Mouse (Mus musculus) midbrain, embryonic 13.5 days (tissue): ENCODE data around the gene Defb18. TPM values are rescaled to one million over a fixed set of nuclear protein-coding genes. Genes with fewer than 3 reads are reported as not detected.
A peak's percentile ranks its signal among the peaks of the same experiment; 100 is the strongest.
"Not testable (repeated sequence)": the region's sequence is repeated elsewhere in the genome, so short reads cannot be mapped to it uniquely, and the experiment has no call there.

Source experiments
- ATAC-seq: fragments of 200-750 bp; cut with Nextera tagmentation; 2 replicates; pipeline ENCODE4 v1.8.0; 2017; ENCODE audit warnings: mild to moderate bottlenecking, moderate TSS enrichment, moderate library complexity
- H3K27ac ChIP-seq: fragments of 300-500 bp; sonication (generic); 2 replicates; pipeline ENCODE4 v1.5.1; 2015; ENCODE audit warnings: inconsistent platforms, mild to moderate bottlenecking, moderate library complexity
- H3K27me3 ChIP-seq: fragments of 300-500 bp; sonication (generic); 2 replicates; pipeline ENCODE4 v1.6.1; 2015; ENCODE audit warnings: mild to moderate bottlenecking, inconsistent platforms
- H3K36me3 ChIP-seq: fragments of 300-500 bp; sonication (generic); 2 replicates; pipeline ENCODE4 v1.6.1; 2015; ENCODE audit warnings: mild to moderate bottlenecking, inconsistent platforms
- H3K4me1 ChIP-seq: fragments of 300-500 bp; sonication (generic); replicated peaks from 2 replicates; pipeline ENCODE4 v1.6.1; 2015; ENCODE audit warnings: inconsistent platforms
- H3K4me2 ChIP-seq: fragments of 300-500 bp; sonication (generic); replicated peaks from 2 replicates; pipeline ENCODE4 v1.6.1; 2015; ENCODE audit warnings: moderate library complexity, mild to moderate bottlenecking, inconsistent platforms
- H3K4me3 ChIP-seq: fragments of 300-500 bp; sonication (generic); replicated peaks from 2 replicates; pipeline ENCODE4 v1.5.1; 2015; ENCODE audit warnings: mild to moderate bottlenecking, inconsistent platforms
- H3K9ac ChIP-seq: fragments of 300-500 bp; sonication (generic); replicated peaks from 2 replicates; pipeline ENCODE4 v1.6.1; 2015; ENCODE audit warnings: mild to moderate bottlenecking, inconsistent platforms
- H3K9me3 ChIP-seq: fragments of 300-500 bp; sonication (generic); 2 replicates; pipeline ENCODE4 v1.6.1; 2016; ENCODE audit warnings: mild to moderate bottlenecking, inconsistent platforms
- WGBS: fragments of 180-500 bp; shearing (Covaris S2); methylation state at CpG from one replicate; pipeline ENCODE4 v1.1.7; 2015; 5-methylcytosine and 5-hydroxymethylcytosine counted together
- polyA plus RNA-seq: library from polyadenylated mRNA; unstranded; fragments of >200 nt; fragmentation: Nextera tagmentation; extraction: Ambion mirVana; gene quantifications from 2 replicates; pipeline ENCODE4 v1.2.1, GENCODE M21; 2015

Defb18 gene
- not detected in 2 replicates for polyA plus RNA-seq

DNA sequence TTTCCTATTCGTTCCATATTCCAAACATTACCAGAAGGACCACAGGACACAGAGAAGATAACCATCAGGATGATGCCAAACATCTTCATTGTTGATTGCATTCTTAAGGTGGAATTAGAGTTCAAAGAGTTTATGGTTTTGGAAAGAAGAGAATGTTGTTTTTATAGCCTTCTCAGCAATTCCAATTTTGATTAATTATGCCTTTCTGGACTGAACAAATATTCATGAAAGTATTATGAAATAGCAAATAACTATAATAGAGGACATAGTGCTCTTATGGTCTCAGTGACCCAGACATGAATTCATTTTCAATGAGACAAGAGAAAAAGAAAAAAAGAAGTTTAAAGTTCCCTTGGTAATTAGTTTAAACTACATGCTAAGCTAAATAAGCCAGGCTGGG is at the start of gene Defb18:
Gene Defb18 (minus strand): TSS at position 101 of the 400 bp plus-strand sequence.
- ATAC-seq = no peak
- Histone ChIP-seq H3K27ac (no peak within 1 kb of the TSS), H3K9ac (no peak within 1 kb of the TSS), H3K4me1 (no peaks in the 10 kb centered on the region), H3K4me2 (no peak within 1 kb of the TSS), H3K9me3 (no peaks in the 10 kb centered on the region), H3K36me3 (no peaks in the 10 kb centered on the region), H3K4me3 (no peak within 1 kb of the TSS), H3K27me3 (no peaks in the 10 kb centered on the region)
- WGBS = 79% methylated on average over 1 of the region's 1 CpGs

- Histone ChIP-seq H3K9ac (no peak overlapping the region), H3K36me3 (no peaks in the 10 kb centered on the region), H3K27ac (no peak overlapping the region), H3K27me3 (no peaks in the 10 kb centered on the region), H3K4me2 (no peak overlapping the region), H3K4me3 (no peak overlapping the region), H3K9me3 (no peaks in the 10 kb centered on the region), H3K4me1 (no peaks in the 10 kb centered on the region)
- ATAC-seq = no peak
- 95% methylated on average over 4 of the region's 4 CpGs for WGBS
Observed at GRCm38 (mm10) chr1:18271095-18271494, 33.9 kb upstream of the Defb18 start.

DNA sequence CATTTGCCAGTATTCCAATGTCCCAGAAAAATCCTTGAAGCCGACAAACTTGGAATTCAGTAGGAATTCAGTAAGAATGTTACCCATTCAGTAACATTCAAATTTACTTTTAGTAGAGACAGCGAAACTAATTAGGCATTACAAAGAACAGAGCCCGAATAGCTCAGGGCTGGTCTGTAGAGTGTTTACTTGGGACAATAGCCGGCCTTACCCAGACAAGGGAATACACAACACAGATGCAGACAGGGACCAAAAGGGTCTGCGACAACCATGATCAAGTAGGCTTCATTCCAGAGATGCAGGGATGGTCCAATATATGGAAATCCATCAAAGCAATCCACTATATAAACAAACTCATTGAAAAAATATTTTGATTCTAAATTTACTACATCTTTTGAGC is 31.6 kb upstream of the Defb18 start:
- Histone ChIP-seq H3K9me3 (no peaks in the 10 kb centered on the region), H3K27ac (no peak overlapping the region), H3K4me1 (no peaks in the 10 kb centered on the region), H3K4me2 (no peak overlapping the region), H3K9ac (no peak overlapping the region), H3K4me3 (no peak overlapping the region), H3K27me3 (no peaks in the 10 kb centered on the region), H3K36me3 (no peaks in the 10 kb centered on the region)
- ATAC-seq = no peak
- 45% methylated on average over 5 of the region's 5 CpGs for WGBS

DNA sequence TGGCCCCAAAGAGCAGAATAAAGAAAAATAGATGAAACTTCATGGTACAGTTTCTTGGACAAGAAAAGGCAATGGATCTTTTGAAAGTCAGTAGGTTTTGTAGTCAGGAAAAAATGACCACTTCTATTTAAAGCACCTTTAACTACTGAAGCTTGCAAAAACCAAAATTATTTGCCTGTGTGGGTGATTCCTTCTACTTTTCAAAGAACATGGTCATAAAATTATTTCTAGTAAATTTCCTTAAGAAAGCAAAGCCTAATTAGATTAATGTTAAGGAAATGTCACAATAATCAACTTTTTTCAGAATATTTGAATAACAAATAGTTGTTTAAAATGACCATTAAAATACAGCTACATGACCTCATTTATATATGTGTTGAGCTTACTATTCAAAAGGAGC is 27.8 kb upstream of the Defb18 start, which contains the start of gene Defb41:
Gene Defb41 (minus strand): TSS at position 101 of the 400 bp plus-strand sequence.
- Histone ChIP-seq H3K4me1 (no peaks in the 10 kb centered on the region), H3K36me3 (no peaks in the 10 kb centered on the region), H3K4me3 (no peak within 1 kb of the TSS), H3K27me3 (no peaks in the 10 kb centered on the region), H3K9me3 (no peaks in the 10 kb centered on the region), H3K27ac (no peak within 1 kb of the TSS), H3K4me2 (no peak within 1 kb of the TSS), H3K9ac (no peak within 1 kb of the TSS)
- no peak for ATAC-seq

DNA sequence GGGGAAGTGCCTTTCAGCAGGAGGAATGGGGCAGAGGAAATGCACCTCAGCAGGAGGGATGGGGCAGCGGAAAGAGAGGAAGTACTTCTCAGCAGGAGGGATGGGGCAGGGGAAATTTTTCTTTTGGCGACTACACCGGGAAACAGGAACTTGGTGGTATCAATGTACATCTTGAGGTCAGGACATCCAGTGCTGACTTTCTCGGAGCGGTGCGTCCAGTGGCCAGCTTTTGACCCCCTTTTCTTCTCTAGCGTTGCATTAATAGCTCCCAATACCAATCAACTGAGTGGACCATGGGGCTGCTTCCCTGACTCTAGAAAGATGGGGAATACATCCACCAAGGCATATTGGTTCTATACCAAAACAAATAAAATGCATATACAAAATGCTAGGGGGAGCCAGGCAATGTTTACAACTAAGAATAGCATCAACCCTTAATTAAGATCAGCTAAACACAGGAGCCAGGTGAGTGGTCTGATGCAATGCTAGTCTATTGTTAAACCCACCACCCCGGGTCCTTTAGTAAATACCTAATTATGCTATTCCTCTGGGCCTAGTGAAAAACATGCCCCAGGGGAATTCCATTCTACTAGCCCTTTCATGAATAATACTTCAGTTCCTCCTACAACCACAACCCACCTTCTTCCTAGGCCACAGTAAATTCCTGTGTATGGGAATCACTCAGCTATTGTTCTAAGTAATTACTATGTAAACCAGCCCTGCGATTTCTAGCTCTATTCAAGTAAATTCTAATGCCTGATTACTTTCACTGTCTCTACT is 8.7 kb upstream of the Defb18 start:
- not testable (repeated sequence) for H3K36me3 ChIP-seq, H3K27ac ChIP-seq, H3K4me3 ChIP-seq, H3K9ac ChIP-seq, H3K27me3 ChIP-seq, H3K9me3 ChIP-seq, H3K4me2 ChIP-seq, H3K4me1 ChIP-seq, ATAC-seq
- 87% methylated on average over 9 of the region's 9 CpGs for WGBS

DNA sequence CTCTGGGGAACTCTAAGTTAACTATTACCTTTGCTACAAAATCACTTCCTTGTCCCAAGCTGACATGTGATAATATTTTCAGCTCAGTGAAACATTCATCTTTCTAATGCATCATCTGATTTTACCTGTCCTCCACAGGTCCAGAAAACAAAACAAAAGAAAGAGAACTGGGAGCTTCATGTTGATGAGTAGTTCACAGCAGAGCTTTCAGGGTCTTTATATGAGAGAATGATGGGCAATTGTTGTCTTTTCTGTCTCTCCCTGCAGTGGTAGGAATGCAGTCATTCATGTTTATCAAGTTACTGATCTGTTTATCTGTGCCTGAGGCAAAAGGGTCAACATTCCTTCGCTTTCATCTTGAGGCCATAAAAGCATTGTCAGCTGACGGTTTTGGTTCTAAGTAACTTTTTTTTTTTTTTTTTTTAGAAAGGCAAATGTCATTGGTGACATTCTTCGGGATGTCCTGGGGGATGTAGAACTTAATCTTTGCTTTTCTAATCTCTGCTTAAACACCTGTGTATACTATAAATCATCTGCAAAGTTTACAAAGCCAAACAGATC is 13.8 kb downstream of the Defb18 start:
- Histone ChIP-seq H3K9ac (no peak overlapping the region), H3K36me3 (no peaks in the 10 kb centered on the region), H3K4me2 (no peak overlapping the region), H3K27me3 (no peaks in the 10 kb centered on the region), H3K4me3 (no peak overlapping the region), H3K9me3 (no peaks in the 10 kb centered on the region), H3K27ac (no peak overlapping the region), H3K4me1 (no peaks in the 10 kb centered on the region)
- WGBS = 72% methylated on average over 3 of the region's 3 CpGs
- no peak for ATAC-seq

- H3K27me3 ChIP-seq = no peaks in the 10 kb centered on the region
- H3K36me3 ChIP-seq = no peaks in the 10 kb centered on the region
- no peaks in the 10 kb centered on the region for H3K9me3 ChIP-seq
- ATAC-seq = peak; percentile 65
- H3K4me2 ChIP-seq = no peak overlapping the region
- 40% methylated on average over 4 of the region's 4 CpGs for WGBS
- peaks cover 4% of the 10 kb centered on the region; the same call in 1 of the 2 replicates for H3K4me1 ChIP-seq
- no peak overlapping the region for H3K4me3 ChIP-seq
- no peak overlapping the region for H3K9ac ChIP-seq
- no peak overlapping the region for H3K27ac ChIP-seq
Observed at GRCm38 (mm10) chr1:18191719-18192118, 45.5 kb downstream of the Defb18 start.

GRCm38 (mm10) chr1:18190714-18191712 is 46.2 kb downstream of the Defb18 start:
- H3K36me3 ChIP-seq = no peaks in the 10 kb centered on the region
- H3K4me3 ChIP-seq = no peak overlapping the region
- H3K27me3 ChIP-seq = no peaks in the 10 kb centered on the region
- no peak overlapping the region for H3K4me2 ChIP-seq
- no peak overlapping the region for H3K9ac ChIP-seq
- 4% methylated on average over 1 of the region's 1 CpGs for WGBS
- H3K4me1 ChIP-seq = peaks cover 4% of the 10 kb centered on the region; the same call in 1 of the 2 replicates
- H3K27ac ChIP-seq = 0 out of 2 replicates have a peak overlapping the region, but pooled peaks have one; percentile 25
- no peaks in the 10 kb centered on the region for H3K9me3 ChIP-seq
- ATAC-seq = peak; percentile 80

Other genes with a start within 250 kb of the Defb18 start
- not detected in 2 replicates for gene Crisp4, start 91.5 kb downstream of the Defb18 start, polyA plus RNA-seq
- not detected in 2 replicates for gene Defb41, start 27.7 kb upstream of the Defb18 start, polyA plus RNA-seq